Mouse (Mus musculus): ENCODE data around the gene Ovch2.
"Not testable (repeated sequence)": the region's sequence is repeated elsewhere in the genome, so short reads cannot be mapped to it uniquely, and the experiment has no call there.

The Ovch2 gene

DNA sequence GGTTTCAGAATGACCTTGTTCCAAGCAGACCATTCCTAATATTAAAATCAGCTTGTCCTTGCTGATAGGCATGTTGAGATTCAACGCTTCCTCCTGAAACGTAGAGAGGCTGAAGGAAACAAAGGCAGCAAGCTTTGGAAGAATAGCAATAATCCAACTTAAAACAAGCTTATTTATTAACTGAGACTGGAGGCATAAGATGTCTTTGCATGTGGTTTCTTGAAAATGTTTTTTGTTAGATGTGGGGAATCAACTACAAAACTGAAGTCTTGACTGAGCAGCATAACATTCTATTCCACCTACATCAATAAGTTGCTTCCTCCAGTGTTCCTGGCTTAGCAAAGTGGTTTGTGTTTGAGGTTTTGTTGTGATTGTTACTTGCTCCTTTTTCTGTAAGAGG is at the start of gene Ovch2:
Ovch2 (minus strand) TSS at position 101 of the 400 bp plus-strand sequence.
- no peak for DNase-seq (ENCODE audit: low spot score in 2 of 2)

DNA sequence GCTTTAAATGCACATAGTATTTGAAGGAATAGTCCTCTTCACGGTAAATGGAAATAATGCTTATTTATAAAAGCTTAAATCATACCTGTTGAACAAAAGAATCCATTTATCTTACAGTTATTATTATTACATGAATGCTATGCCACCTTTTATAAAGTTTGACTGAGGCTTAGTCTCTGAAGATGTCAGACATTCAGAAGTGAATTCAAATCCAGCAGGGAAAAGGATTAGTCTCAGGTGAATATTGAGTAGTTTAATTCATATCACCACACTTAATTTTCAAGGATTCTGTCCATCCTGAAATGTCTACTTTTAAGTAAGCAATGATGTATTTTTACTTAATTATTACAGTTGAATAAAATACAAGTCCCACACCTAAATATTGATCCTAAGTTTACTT is 46.4 kb upstream of the Ovch2 start, which contains the start of gene Olfr470:
Olfr470 (minus strand) TSS at position 101 of the 400 bp plus-strand sequence.
- not testable (repeated sequence) for DNase-seq (ENCODE audit: low spot score in 2 of 2)

DNA sequence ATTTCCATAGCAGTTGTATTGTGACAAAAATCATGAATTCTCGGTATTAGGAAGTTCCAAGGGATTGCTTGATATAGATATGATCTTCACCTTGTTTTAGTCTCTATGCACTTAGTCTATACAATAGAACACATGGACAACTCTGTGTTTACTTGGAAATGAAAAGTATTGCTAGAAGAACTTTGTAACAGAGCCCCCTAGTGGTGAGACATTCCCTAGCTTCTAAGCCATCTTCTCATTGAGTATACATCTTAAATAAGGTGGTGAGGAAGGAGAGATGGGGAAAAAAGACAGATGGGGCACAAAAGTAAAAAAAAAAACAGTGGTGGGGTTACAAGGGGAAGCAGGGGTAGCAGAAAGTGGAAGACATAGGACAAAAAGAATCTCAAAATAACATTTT is 40.7 kb upstream of the Ovch2 start:
- DNase-seq (ENCODE audit: low spot score in 2 of 2) = no peak

- not testable (repeated sequence) for DNase-seq (ENCODE audit: low spot score in 2 of 2)
These were observed 24.4 kb upstream of the Ovch2 start, which contains the start of gene Olfr469 for GRCm38 (mm10) chr7:107825441-107825840. Gene Olfr469, minus strand, starts transcription at chr7:107825541.

DNA sequence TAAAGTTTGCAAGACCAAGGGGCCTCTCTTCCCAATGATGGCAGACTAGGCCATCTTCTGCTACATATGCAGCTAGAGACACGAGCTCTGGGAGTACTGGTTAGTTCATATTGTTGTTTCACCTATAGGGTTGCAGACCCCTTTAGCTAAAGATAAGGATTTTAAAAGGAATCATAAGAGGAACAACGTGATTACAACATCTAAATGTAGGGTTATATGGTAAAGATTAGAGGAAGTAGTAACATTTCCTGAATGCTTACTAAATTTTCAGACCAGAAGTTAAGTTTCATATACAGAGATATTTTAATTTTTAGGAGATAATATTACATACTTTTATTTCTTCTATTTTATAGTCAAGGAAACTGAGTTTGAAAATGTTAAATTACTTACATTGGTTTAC is 22.9 kb upstream of the Ovch2 start:
- not testable (repeated sequence) for DNase-seq (ENCODE audit: low spot score in 2 of 2)

- DNase-seq (ENCODE audit: low spot score in 2 of 2) = no peak
These were observed 18.4 kb upstream of the Ovch2 start for GRCm38 (mm10) chr7:107819442-107819841.

- no peak for DNase-seq (ENCODE audit: low spot score in 2 of 2)
These were observed 11.0 kb upstream of the Ovch2 start, which contains the start of gene Olfr467 for GRCm38 (mm10) chr7:107811963-107812362. Gene Olfr467, plus strand, starts transcription at chr7:107812263.

- DNase-seq (ENCODE audit: low spot score in 2 of 2) = no peak
These were observed 1.1 kb upstream of the Ovch2 start for GRCm38 (mm10) chr7:107802138-107802537.

GRCm38 (mm10) chr7:107796500-107796899 is 4.5 kb downstream of the Ovch2 start:
- no peak for DNase-seq (ENCODE audit: low spot score in 2 of 2)

- no peak for DNase-seq (ENCODE audit: low spot score in 2 of 2)
These were observed 12.9 kb downstream of the Ovch2 start for GRCm38 (mm10) chr7:107787977-107788620.

DNA sequence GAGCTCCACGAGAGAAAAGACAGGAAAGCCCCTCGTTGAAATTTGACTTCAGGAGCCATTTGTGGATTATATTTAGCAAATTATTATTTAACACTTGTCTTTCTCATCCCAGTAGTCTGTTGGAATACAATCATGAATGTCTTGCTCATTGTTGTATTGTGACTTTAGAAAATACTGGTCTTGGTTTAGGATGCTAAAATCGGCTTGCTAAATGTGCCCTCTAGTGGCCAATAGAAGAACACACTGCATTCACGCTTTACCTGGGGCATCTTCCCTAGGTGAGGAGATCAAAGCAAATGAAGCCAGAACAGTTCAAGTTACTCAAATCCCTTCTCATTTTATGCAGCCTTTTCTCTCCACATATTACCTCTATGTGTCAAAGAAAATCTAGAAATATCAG is 21.4 kb downstream of the Ovch2 start:
- DNase-seq (ENCODE audit: low spot score in 2 of 2) = no peak

DNA sequence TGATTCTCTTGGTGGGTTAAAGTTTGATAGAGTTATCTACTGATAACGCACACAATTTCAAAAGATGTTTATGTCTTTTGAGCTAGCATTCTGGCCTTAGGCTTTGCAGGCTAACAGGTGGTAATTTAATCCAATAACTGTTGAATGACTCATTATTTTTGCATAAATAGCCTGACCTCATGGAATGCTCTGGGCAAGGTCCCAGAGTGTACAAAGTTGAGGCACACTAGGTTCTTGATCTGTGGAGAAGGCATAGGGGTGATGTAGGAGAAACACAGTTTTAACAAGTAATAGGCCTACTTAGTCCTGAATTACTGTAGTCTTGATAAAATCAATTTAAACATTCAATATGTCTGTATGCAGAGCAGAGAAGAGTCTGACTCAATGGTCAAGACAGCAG is 22.8 kb downstream of the Ovch2 start:
- DNase-seq (ENCODE audit: low spot score in 2 of 2) = no peak

DNA sequence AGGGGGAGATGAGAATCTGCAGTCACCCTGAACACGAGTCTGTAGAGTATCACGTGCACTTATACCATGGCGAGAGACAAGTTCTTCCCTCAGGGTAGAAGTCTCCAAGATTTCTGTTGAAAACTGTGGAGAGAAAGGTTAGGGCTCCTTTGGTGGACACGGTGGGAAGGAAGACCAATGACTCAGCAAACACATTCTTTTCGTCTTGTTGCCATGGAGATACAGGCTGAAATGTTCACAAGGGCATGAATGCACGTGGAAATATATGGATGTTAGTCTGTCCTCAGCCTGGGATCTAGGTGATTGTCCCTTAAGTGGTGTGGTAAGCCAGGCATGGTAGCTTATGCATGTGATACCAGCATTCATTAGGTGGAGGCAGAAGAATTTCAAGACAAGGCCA is 30.2 kb downstream of the Ovch2 start:
- DNase-seq (ENCODE audit: low spot score in 2 of 2) = no peak

- no peak for DNase-seq (ENCODE audit: low spot score in 2 of 2)
These were observed 43.5 kb downstream of the Ovch2 start, which contains the start of gene Cyb5r2 for GRCm38 (mm10) chr7:107757308-107758151. Gene Cyb5r2, minus strand, starts transcription at chr7:107758032.

DNA sequence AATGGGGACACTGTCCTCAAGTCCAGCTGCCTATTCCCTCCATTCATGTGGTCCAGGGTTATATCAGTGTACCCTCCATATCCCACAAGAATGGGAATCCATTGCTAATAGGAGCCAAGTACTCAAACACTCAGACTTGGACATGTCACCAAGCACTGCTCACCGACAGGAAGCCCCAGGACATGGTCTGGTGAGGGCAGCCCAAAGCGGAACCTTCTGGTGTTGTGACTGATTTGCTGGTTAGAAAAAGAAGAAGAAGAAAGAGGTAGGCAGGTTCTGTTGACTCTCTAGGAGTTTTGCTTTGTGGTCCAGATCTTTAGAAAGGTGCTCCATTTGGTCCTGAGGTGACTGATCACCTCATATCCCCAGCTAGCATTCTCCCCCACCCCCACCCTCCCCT is 44.3 kb downstream of the Ovch2 start:
- DNase-seq (ENCODE audit: low spot score in 2 of 2) = no peak

GRCm38 (mm10) chr7:107755905-107756304 is 45.1 kb downstream of the Ovch2 start:
- no peak for DNase-seq (ENCODE audit: low spot score in 2 of 2)

GRCm38 (mm10) chr7:107752031-107752520 is 48.9 kb downstream of the Ovch2 start:
- no peak for DNase-seq (ENCODE audit: low spot score in 2 of 2)

DNA sequence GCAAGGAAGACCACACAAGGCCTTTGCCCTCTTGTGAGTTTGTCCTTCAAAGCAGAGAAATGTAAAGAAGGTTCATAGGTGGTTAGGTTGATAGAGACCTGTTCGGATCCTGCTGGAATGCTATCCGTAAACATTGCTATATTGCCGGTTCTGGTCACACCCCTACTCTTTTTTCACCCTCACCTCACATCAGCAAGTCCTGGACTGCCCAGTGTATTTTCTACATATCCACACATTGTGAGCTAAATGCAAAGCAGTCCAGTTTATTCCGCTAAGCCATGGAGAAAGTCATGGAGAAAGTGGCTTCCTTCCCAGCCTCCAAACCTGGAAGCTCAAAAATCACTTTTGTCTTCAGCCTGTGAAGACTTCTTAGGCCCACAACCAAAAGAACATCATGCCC is 51.3 kb downstream of the Ovch2 start:
- DNase-seq (ENCODE audit: low spot score in 2 of 2) = no peak

DNA sequence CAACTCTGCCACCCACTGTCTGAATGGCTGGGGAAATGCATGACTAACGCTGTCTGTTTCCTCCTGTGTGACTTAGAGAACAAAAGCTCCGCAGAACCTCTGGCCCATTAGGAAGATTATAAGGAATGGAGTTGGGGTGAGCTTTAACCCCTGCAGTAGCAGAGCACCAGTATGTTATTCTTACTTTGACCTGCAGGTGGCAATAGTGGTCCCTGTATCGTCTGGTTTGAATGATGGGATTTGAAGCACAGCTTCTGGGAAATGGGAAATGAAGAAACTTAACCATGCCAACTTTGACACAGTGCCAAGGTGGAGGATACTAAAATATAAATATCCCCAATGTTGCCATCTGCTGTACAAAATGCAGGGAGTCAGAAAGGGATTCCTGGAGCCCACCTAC is 51.7 kb downstream of the Ovch2 start:
- no peak for DNase-seq (ENCODE audit: low spot score in 2 of 2)

- DNase-seq (ENCODE audit: low spot score in 2 of 2) = peak; percentile 40 to 60
These were observed 53.1 kb downstream of the Ovch2 start for GRCm38 (mm10) chr7:107747954-107748353.

GRCm38 (mm10) chr7:107747476-107747875 is 53.5 kb downstream of the Ovch2 start:
- DNase-seq (ENCODE audit: low spot score in 2 of 2) = no peak

- peak in 1 of 2 experiments; percentile 8 for DNase-seq (ENCODE audit: low spot score in 2 of 2)
These were observed 55.0 kb downstream of the Ovch2 start for GRCm38 (mm10) chr7:107746036-107746435.

- DNase-seq (ENCODE audit: low spot score in 2 of 2) = no peak
These were observed 55.9 kb downstream of the Ovch2 start for GRCm38 (mm10) chr7:107745111-107745510.

Data from natural killer cell, adult 2 months (primary cell).